Comparison of ENCODE assay signal across 17 mouse cellular contexts in genomic region chr3:88156817-88157216, GRCm38 (mm10). TPM values are rescaled to one million over a fixed set of nuclear protein-coding genes. Genes with fewer than 3 reads are reported as not detected.
DNase-seq lines count a peak whose midpoint lies in the region; TF ChIP-seq lines count a peak whose summit lies in the region.
"Had no signal": no experiment of that assay in that cellular context is flagged by ENCODE, and none has a peak within 500 bp of the region (broad histone marks: within the 10 kb centered on the region; RNA-seq: fewer than 3 reads in every experiment).

No protein-coding gene starts in this region.

- H3K4me3 ChIP-seq in layer of hippocampus, adult 2 months = no peak overlapping the region
- H3K4me3 ChIP-seq: embryonic facial prominence, embryonic 12.5 days; forebrain, embryonic 13.5 days; forebrain, embryonic 15.5 days had no signal

- no peak for TF ChIP-seq CTCF in layer of hippocampus, adult 2 months (conservative IDR thresholded peaks at IDR 0.05)

- H3K27ac ChIP-seq in layer of hippocampus, adult 2 months = peak overlapping the region; percentile 63

- DNase-seq in cerebellum, adult 9-11 months = peak; percentile 38
- no peak for DNase-seq in cerebellum, postnatal 25 days
- peak; percentile 87 for DNase-seq in heart, adult 11 months
- DNase-seq in heart, postnatal 10 days = no peak
- DNase-seq in layer of hippocampus, adult 2 months (ENCODE audit: low spot score in 2 of 2) = no peak
- no peak for DNase-seq in layer of hippocampus, postnatal 10 days (ENCODE audit: low spot score in 2 of 2)
- DNase-seq: adrenal gland, adult 8-10 months; adrenal gland, postnatal 14 days; adrenal gland, postnatal 36 days; B cell, adult 2 months; cerebellum, adult 11-12 months; cerebellum, adult 9-10 months; cerebellum, postnatal 14 days; forebrain, postnatal 0 days had no signal

- intact Hi-C loops in heart, postnatal 10 days (cut with DNase I) = loop anchor here (5.0 kb wide), 1 partner anchor 70 kb away; no protein-coding TSS in a partner anchor

RNA-seq across cellular contexts. Expression of gene Mef2d, which starts 14.6 kb away (rescaled TPM):
- total RNA-seq in heart, postnatal 10 days (2021) = 100 to 1,000 TPM; 121 to 133 TPM
- total RNA-seq in layer of hippocampus, adult 2 months (2021) = 100 to 1,000 TPM; 206 to 210 TPM
- total RNA-seq in layer of hippocampus, postnatal 10 days (2021) = 100 to 1,000 TPM; 125 to 126 TPM

Comparison
In these comparisons a context has a peak if more than half of its experiments do, and no peak if none do; other contexts are left out.
1. DNase-seq: peak in cerebellum, adult 9-11 months (single experiment) and heart, adult 11 months (single experiment); none in cerebellum, postnatal 25 days (0 of 2), heart, postnatal 10 days (0 of 2), layer of hippocampus, adult 2 months (0 of 2) and layer of hippocampus, postnatal 10 days (0 of 2).